Mouse (Mus musculus) lung, postnatal 10 days (tissue): ENCODE results near the gene Kif14.
"Not testable (repeated sequence)": the region's sequence is repeated elsewhere in the genome, so short reads cannot be mapped to it uniquely, and the experiment has no call there.

ENCODE experiments used
- DNase-seq: peaks from one replicate; pipeline ENCODE4 v3.0.0; 2021

The Kif14 gene

GRCm38 (mm10) chr1:136492232-136492631, 26.1 kb downstream of the Kif14 start:
- DNase-seq, result no peak

- no peak for DNase-seq
Measured at GRCm38 (mm10) chr1:136499317-136499716, 33.2 kb downstream of the Kif14 start.

DNA sequence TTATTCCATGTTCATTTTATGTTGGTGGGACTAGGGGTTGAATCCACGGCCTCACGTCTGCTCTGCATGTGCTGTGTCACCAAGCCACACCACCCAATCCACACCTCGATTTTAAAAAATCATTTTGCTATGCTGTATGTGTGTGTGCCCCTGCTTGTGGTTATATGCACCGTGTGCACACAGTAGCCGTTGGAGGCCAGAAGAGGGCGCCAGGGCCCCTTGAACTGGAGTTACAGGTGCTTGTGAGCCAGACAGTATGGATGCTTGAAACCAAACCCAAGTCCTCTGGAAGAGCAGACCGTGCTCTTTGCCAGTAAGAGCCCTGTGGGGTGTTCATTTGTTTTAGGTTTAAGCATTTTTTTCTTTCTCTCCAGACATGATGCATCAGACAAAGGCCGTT, 36.8 kb downstream of the Kif14 start:
- DNase-seq, result no peak

- DNase-seq, result not testable (repeated sequence)
Measured at GRCm38 (mm10) chr1:136506255-136506654, 40.1 kb downstream of the Kif14 start.

GRCm38 (mm10) chr1:136512317-136512716, 46.2 kb downstream of the Kif14 start:
- DNase-seq, result no peak

- DNase-seq, result no peak
Measured at GRCm38 (mm10) chr1:136513181-136513580, 47.0 kb downstream of the Kif14 start.

- DNase-seq, result peak; percentile 32
Measured at GRCm38 (mm10) chr1:136518699-136519356, 52.7 kb downstream of the Kif14 start.

GRCm38 (mm10) chr1:136521363-136521937, 55.3 kb downstream of the Kif14 start:
- peak; percentile 58 for DNase-seq

DNA sequence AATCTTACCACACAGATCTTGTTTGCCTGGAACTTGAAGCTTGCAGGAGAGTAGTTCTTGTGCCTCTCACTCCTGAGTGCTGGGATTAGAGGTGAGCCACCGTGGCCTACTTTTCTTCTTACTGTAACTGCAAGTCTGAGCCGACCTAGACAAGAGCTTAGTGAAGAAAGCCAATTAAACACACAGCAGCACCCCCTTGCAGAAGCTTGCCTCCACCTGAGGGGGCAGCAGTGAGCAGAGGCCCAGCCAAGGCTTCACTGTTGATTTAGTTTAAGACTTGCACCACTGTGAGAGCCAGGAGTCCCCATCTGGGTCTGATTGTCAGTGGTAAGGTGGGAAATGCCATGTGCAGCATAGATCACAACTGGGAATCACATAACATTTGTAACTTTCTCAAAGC, 58.8 kb downstream of the Kif14 start:
- DNase-seq, result peak; percentile 82

DNA sequence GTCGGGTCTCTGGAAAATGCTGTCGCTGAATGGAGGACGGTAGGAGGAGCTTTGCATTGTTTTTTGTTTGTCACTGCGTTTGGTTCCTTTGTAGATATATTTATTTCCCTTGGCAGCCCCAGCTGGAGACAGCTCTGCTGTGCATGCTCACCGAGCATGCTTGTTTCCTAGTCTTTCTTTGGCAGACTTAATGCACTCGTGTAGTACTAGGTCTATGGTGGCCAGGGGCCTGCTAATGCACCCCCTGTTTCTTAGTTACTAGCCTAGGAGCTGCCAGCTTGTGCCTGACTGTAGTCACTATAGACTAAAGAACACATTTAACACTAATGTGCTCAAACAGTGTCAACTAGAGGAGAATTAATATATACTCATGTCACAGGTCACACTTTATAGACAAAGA, 59.7 kb downstream of the Kif14 start:
- no peak for DNase-seq

GRCm38 (mm10) chr1:136527163-136527562, 61.0 kb downstream of the Kif14 start:
- no peak for DNase-seq

- DNase-seq, result no peak
Measured at GRCm38 (mm10) chr1:136532556-136532955, 66.4 kb downstream of the Kif14 start.

DNA sequence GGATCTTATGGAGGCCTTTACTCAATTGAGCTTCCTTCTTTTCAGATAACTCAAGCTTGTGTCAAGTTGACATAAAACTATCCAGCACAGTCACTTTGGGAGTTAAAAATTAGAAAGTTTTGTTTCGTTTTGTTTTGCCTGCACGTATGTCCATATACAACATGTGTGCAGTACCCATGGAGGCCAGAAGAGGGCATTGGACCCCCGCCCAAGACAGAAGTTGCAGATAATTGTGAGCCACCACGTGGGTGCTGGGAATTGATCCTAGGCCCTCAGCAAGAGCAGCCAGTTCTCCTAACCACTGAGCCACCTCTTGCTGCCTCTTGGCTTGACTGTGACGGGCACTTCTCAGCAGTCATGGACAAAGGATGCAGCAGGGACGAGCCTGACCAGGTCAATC, 70.8 kb downstream of the Kif14 start:
- no peak for DNase-seq

DNA sequence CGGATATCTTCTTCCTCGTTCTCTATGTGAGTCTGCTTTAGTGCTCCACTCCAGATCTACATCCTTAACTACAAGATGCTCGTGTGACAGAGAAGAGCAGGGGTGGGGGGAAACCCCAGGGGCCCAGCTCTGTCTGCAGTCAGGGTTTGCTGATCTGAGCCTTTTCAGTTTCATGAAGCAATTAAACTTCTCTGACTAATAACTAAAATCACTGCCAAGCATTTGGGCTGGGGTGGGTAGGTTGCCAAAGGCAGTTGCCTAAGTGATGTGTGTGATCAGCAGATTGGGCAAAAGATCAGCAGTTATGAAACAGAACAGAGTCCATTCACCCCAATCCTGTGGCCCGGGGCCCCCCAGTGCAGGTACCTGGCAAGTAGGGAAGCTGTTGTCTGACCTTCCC, 72.1 kb downstream of the Kif14 start:
- peak; percentile 23 for DNase-seq

DNA sequence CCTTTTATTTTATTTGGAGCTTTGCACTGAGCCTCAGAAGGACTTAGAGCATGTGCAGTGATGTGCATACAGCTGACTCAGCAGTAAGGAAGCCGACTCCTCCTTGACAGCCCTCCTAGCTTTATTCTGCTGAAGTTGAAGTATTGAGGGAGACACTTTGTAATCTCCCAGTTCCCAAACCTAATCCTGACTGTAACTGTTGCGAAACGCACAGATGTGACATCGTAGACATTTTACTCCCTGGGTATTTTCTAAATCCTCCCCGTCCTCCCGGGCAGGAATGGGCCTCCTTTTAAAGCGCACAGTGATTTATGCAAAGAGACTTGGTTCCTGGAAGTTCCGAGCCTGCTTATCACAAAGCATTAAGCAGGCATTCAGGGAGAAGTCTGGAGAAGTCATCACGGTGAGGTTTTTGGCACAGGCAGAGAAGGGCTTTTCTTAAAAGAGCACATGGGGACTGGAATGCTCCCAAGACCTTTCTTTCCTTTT, 74.3 kb downstream of the Kif14 start:
- DNase-seq, result no peak

- no peak for DNase-seq
Measured at GRCm38 (mm10) chr1:136541618-136542376, 75.7 kb downstream of the Kif14 start.

DNA sequence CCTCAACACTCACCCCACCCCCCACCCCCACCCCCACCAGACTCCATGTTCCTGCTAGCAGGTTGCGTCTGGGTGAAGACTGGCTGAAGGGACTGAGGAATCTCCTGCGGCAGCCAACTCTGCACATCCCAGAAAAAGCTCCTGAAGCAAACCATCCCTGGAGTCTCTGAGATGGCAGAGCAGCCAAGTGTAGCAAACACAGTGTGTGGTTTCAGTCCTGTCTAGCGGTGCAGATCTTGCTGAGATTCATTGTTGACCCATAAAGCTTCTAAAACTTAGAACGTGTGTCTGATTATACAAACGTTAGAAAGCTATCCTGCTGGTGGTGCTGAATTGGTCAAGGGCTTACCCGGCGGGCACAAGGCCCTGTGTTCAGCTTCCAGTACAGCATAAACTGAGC, 77.8 kb downstream of the Kif14 start:
- no peak for DNase-seq

- no peak for DNase-seq
Measured at GRCm38 (mm10) chr1:136547068-136547467, 80.9 kb downstream of the Kif14 start.

DNA sequence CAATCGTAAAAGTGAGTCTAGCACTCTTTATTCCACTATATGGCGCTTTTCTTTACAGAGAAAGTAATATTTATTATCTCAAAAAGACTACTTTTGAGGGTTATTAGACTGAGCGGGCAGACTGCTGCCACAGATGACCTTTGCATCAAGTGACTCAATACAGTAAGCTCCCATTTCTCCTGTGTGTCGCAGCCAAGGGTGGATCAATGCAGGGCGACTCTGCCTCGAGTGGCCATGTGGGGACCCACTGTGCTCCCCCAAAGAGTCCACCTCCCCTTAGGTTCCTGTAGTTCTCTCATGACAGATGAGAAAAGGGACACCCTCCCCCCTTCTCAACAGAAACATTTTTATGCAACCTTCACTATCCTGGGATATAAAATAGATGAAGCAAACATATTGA, 84.1 kb downstream of the Kif14 start:
- no peak for DNase-seq

- DNase-seq, result peak; percentile 85
Measured at GRCm38 (mm10) chr1:136550851-136551540, 84.9 kb downstream of the Kif14 start.

DNA sequence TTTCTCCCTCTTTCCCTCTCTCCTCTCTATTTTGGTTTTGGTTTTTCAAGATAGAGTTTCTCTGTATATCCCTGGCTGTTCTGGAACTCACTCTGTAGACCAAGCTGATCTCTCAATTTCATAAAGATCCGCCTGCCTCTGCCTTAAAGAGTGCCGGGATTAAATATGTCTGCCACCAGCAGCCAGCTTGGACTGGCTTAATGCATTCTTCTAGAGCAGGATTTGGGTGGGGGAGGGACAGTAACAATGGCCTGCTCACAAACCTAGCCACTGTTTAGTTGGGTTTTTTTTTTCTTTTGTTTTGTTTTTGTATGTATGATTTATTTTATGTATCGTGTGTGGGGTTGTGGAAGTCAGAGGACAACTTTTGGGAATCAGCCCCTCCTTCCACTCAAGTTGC, 88.5 kb downstream of the Kif14 start:
- no peak for DNase-seq

DNA sequence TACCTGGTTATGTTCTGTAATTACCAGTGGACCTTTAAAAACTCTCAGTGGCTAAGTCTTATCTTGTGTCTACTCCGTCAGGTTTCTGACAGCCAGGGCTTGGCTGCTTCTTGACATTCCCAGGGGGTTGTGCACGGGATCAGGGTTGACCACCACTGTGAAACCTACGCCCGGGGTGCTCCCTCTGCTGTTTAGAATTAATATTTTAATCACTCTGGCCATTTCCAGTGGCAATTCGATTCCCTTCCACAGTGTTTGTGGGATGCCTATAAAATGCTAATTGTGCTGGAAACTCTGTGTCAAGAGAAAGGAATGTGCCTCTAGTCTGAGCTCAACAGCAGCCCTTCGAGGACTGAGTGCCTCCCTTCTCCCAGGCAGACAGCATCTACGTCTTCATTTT, 89.7 kb downstream of the Kif14 start:
- DNase-seq, result peak; percentile 71

GRCm38 (mm10) chr1:136556643-136557042, 90.5 kb downstream of the Kif14 start:
- not testable (repeated sequence) for DNase-seq
